Mouse (Mus musculus): Measurements from ENCODE around the gene Ncf1. TPM values are rescaled to one million over a fixed set of nuclear protein-coding genes. Genes with fewer than 3 reads are reported as not detected.

Gene Ncf1
- total and polyA plus RNA-seq, 3 experiments = 287 to 342 (median 302) TPM

- Histone ChIP-seq H3K4me1 (ENCODE audit: control insufficient read depth in 1 of 2, insufficient read depth in 2 of 2) (no peaks in the 10 kb centered on the region; a peak in 1 of 4 replicates), H3K9ac (ENCODE audit: insufficient read depth, low read depth) (no peak overlapping the region), H3K27me3 (replicated peaks) (no peaks in the 10 kb centered on the region), H3K79me2 (replicated peaks; ENCODE audit: control insufficient read depth, extremely low read depth, insufficient read depth, poor library complexity, severe bottlenecking) (no peaks in the 10 kb centered on the region), H3K9me3 (replicated peaks; ENCODE audit: low read length) (no peaks in the 10 kb centered on the region), H3K4me3 (replicated peaks in 1 of 3; ENCODE audit: low read depth in 2 of 3, low read length in 2 of 3, poor library complexity in 1 of 3) (no peak overlapping the region), H3K27ac (ENCODE audit: insufficient read depth, low read depth) (no peak overlapping the region), H3K36me3 (replicated peaks in 1 of 2; ENCODE audit: control insufficient read depth in 1 of 2, insufficient read depth in 1 of 2, low read length in 1 of 2) (peaks cover 77 to 96% of the 10 kb centered on the region in 2 experiments), H3K4me2 (ENCODE audit: insufficient read depth, low read depth, poor library complexity, severe bottlenecking) (no peak overlapping the region)
- no peak for TF ChIP-seq TCF12 (IDR thresholded peaks at IDR 0.05; ENCODE audit: low read depth, low read length)
- no peak for TF ChIP-seq ZMIZ1 (IDR thresholded peaks at IDR 0.05; ENCODE audit: low read depth, low read length)
- TF ChIP-seq ETS1 (conservative IDR thresholded peaks at IDR 0.05; ENCODE audit: low read depth, low read length) = no peak
- no peak for TF ChIP-seq E2F4 (IDR thresholded peaks at IDR 0.05; ENCODE audit: insufficient replicate concordance, low read depth, low read length)
- no peak for TF ChIP-seq SMC3 (IDR thresholded peaks at IDR 0.05; ENCODE audit: low read depth, low read length)
- dilution Hi-C loops (cut with MboI; ENCODE audit: extremely low pct_ligation_motif_present, extremely low pct_unique_long_range_greater_than_20kb, low sequenced_read_pairs) (no loop called here), in situ Hi-C loops (cut with MboI; ENCODE audit: low pct_ligation_motif_present, low pct_unique_long_range_greater_than_20kb, low sequenced_read_pairs) (no loop called here)
- DNase-seq (ENCODE audit: extremely low read depth) = no peak
Measured at GRCm38 (mm10) chr5:134248608-134249244, 19.3 kb upstream of the Ncf1 start.

GRCm38 (mm10) chr5:134246146-134246545, 16.7 kb upstream of the Ncf1 start:
- no peaks in the 10 kb centered on the region for H3K4me1 ChIP-seq (ENCODE audit: control insufficient read depth in 1 of 2, insufficient read depth in 2 of 2)
- no peak overlapping the region for H3K4me3 ChIP-seq (replicated peaks in 1 of 3; ENCODE audit: low read depth in 2 of 3, low read length in 2 of 3, poor library complexity in 1 of 3)
- 0 out of 2 replicates have a peak overlapping the region, but pooled peaks have one; percentile 4 for H3K27ac ChIP-seq (ENCODE audit: insufficient read depth, low read depth)
- in situ Hi-C loops (cut with MboI; ENCODE audit: low pct_ligation_motif_present, low pct_unique_long_range_greater_than_20kb, low sequenced_read_pairs) = no loop called here
- TF ChIP-seq POLR2AphosphoS2 (IDR thresholded peaks at IDR 0.05; ENCODE audit: low read depth, low read length) (no peak), ZMIZ1 (IDR thresholded peaks at IDR 0.05; ENCODE audit: low read depth, low read length) (no peak), USF2 (conservative IDR thresholded peaks at IDR 0.05; ENCODE audit: low read depth, low read length) (no peak), USF1 (IDR thresholded peaks at IDR 0.05; ENCODE audit: low read depth, low read length) (no peak), PAX5 (IDR thresholded peaks at IDR 0.05; ENCODE audit: low read length) (no peak), ZKSCAN1 (IDR thresholded peaks at IDR 0.05; ENCODE audit: borderline replicate concordance, low read depth, low read length) (no peak), E2F4 (IDR thresholded peaks at IDR 0.05; ENCODE audit: insufficient replicate concordance, low read depth, low read length) (no peak), MAZ (IDR thresholded peaks at IDR 0.05; ENCODE audit: low read depth, low read length) (no peak), POLR2A (IDR thresholded peaks at IDR 0.05; ENCODE audit: low read depth, low read length) (no peak)
- H3K27me3 ChIP-seq (replicated peaks) = no peaks in the 10 kb centered on the region
- H3K36me3 ChIP-seq (replicated peaks in 1 of 2; ENCODE audit: control insufficient read depth in 1 of 2, insufficient read depth in 1 of 2, low read length in 1 of 2) = peaks cover 81 to 97% of the 10 kb centered on the region in 2 experiments
- no peaks in the 10 kb centered on the region for H3K79me2 ChIP-seq (replicated peaks; ENCODE audit: control insufficient read depth, extremely low read depth, insufficient read depth, poor library complexity, severe bottlenecking)
- dilution Hi-C loops (cut with MboI; ENCODE audit: extremely low pct_ligation_motif_present, extremely low pct_unique_long_range_greater_than_20kb, low sequenced_read_pairs) = no loop called here
- no peak overlapping the region for H3K9ac ChIP-seq (ENCODE audit: insufficient read depth, low read depth)
- H3K9me3 ChIP-seq (replicated peaks; ENCODE audit: low read length) = no peaks in the 10 kb centered on the region
- DNase-seq (ENCODE audit: extremely low read depth) = no peak
- H3K4me2 ChIP-seq (ENCODE audit: insufficient read depth, low read depth, poor library complexity, severe bottlenecking) = no peak overlapping the region

GRCm38 (mm10) chr5:134244890-134245289, 15.5 kb upstream of the Ncf1 start:
- Histone ChIP-seq H3K4me1 (ENCODE audit: control insufficient read depth in 1 of 2, insufficient read depth in 2 of 2) (no peaks in the 10 kb centered on the region), H3K27me3 (replicated peaks) (no peaks in the 10 kb centered on the region), H3K9me3 (replicated peaks; ENCODE audit: low read length) (peaks cover 6% of the 10 kb centered on the region), H3K4me3 (replicated peaks in 1 of 3; ENCODE audit: low read depth in 2 of 3, low read length in 2 of 3, poor library complexity in 1 of 3) (no peak overlapping the region), H3K79me2 (replicated peaks; ENCODE audit: control insufficient read depth, extremely low read depth, insufficient read depth, poor library complexity, severe bottlenecking) (no peaks in the 10 kb centered on the region), H3K9ac (ENCODE audit: insufficient read depth, low read depth) (no peak overlapping the region), H3K4me2 (ENCODE audit: insufficient read depth, low read depth, poor library complexity, severe bottlenecking) (no peak overlapping the region), H3K27ac (ENCODE audit: insufficient read depth, low read depth) (no peak overlapping the region), H3K36me3 (replicated peaks in 1 of 2; ENCODE audit: control insufficient read depth in 1 of 2, insufficient read depth in 1 of 2, low read length in 1 of 2) (peaks cover 90 to 100% of the 10 kb centered on the region in 2 experiments)
- DNase-seq (ENCODE audit: extremely low read depth) = no peak
- in situ Hi-C loops (cut with MboI; ENCODE audit: low pct_ligation_motif_present, low pct_unique_long_range_greater_than_20kb, low sequenced_read_pairs) (no loop called here), dilution Hi-C loops (cut with MboI; ENCODE audit: extremely low pct_ligation_motif_present, extremely low pct_unique_long_range_greater_than_20kb, low sequenced_read_pairs) (no loop called here)
- TF ChIP-seq MAFK (IDR thresholded peaks at IDR 0.05; ENCODE audit: insufficient replicate concordance, low read length) (no peak), UBTF (IDR thresholded peaks at IDR 0.05; ENCODE audit: low read depth, low read length) (no peak), CHD2 (IDR thresholded peaks at IDR 0.05; ENCODE audit: low read length) (no peak), EP300 (IDR thresholded peaks at IDR 0.05; ENCODE audit: low read length) (no peak), MXI1 (IDR thresholded peaks at IDR 0.05; ENCODE audit: low read depth, low read length) (no peak), ETS1 (conservative IDR thresholded peaks at IDR 0.05; ENCODE audit: low read depth, low read length) (no peak), CHD1 (IDR thresholded peaks at IDR 0.05; ENCODE audit: low read depth, low read length) (no peak), CTCF (conservative IDR thresholded peaks at IDR 0.05 in 1 of 2, IDR thresholded peaks at IDR 0.05 in 1 of 2; ENCODE audit: low read depth in 2 of 2, low read length in 2 of 2) (no peak), SIN3A (IDR thresholded peaks at IDR 0.05; ENCODE audit: low read length) (no peak), ZNF384 (IDR thresholded peaks at IDR 0.05; ENCODE audit: low read depth, low read length) (no peak), MYC (IDR thresholded peaks at IDR 0.05; ENCODE audit: low read depth, low read length) (no peak), TBP (conservative IDR thresholded peaks at IDR 0.05; ENCODE audit: low read depth, low read length) (no peak), SMC3 (IDR thresholded peaks at IDR 0.05; ENCODE audit: low read depth, low read length) (no peak), IRF4 (IDR thresholded peaks at IDR 0.05; ENCODE audit: low read depth, low read length) (no peak), JUN (IDR thresholded peaks at IDR 0.05; ENCODE audit: insufficient read depth, low read depth, low read length) (no peak), E2F4 (IDR thresholded peaks at IDR 0.05; ENCODE audit: insufficient replicate concordance, low read depth, low read length) (no peak), MEF2A (IDR thresholded peaks at IDR 0.05; ENCODE audit: borderline replicate concordance, low read depth, low read length) (no peak)
